Mouse (Mus musculus) midbrain, embryonic 14.5 days (tissue): ENCODE results near the gene Adat3. TPM values are rescaled to one million over a fixed set of nuclear protein-coding genes. Genes with fewer than 3 reads are reported as not detected.

Source experiments
- ATAC-seq: fragments of 200-750 bp; cut with Nextera tagmentation; 2 replicates; pipeline ENCODE4 v1.8.0; 2017; ENCODE audit warnings: moderate number of reproducible peaks, moderate library complexity; ENCODE audit not compliant: low FRiP score, low TSS enrichment
- DNase-seq: peaks from one replicate; pipeline ENCODE4 v3.0.0-alpha.2; 2015
- H3K27ac ChIP-seq: fragments of 300-500 bp; sonication (generic); replicated peaks from 2 replicates; pipeline ENCODE4 v1.5.1; 2014; ENCODE audit warnings: mild to moderate bottlenecking, low read depth, low read length, moderate library complexity
- H3K27me3 ChIP-seq: fragments of 300-500 bp; sonication (generic); 2 replicates; pipeline ENCODE4 v1.6.1; 2014; ENCODE audit warnings: low read length, control low read depth, mixed read lengths; ENCODE audit not compliant: control insufficient read depth, insufficient read depth
- H3K36me3 ChIP-seq: fragments of 300-500 bp; sonication (generic); 2 replicates; pipeline ENCODE4 v1.6.1; 2014; ENCODE audit warnings: low read length, control low read depth; ENCODE audit not compliant: control insufficient read depth, insufficient read depth
- H3K4me1 ChIP-seq: fragments of 300-500 bp; sonication (generic); 2 replicates; pipeline ENCODE4 v1.6.1; 2014; ENCODE audit warnings: mild to moderate bottlenecking, antibody characterized with exemption, low read length, control low read depth; ENCODE audit not compliant: control insufficient read depth, insufficient read depth
- H3K4me2 ChIP-seq: fragments of 300-500 bp; sonication (generic); 2 replicates; pipeline ENCODE4 v1.6.1; 2014; ENCODE audit warnings: mild to moderate bottlenecking, low read length, moderate library complexity
- H3K4me3 ChIP-seq: fragments of 300-500 bp; sonication (generic); replicated peaks from 2 replicates; pipeline ENCODE4 v1.5.1; 2014; ENCODE audit warnings: low read depth, low read length
- H3K9ac ChIP-seq: fragments of 300-500 bp; sonication (generic); replicated peaks from 2 replicates; pipeline ENCODE4 v1.6.1; 2014; ENCODE audit warnings: mild to moderate bottlenecking, low read length, moderate library complexity
- H3K9me3 ChIP-seq: fragments of 300-500 bp; sonication (generic); 2 replicates; pipeline ENCODE4 v1.6.1; 2016; ENCODE audit warnings: low read length, control low read depth, mixed read lengths; ENCODE audit not compliant: control insufficient read depth
- WGBS: fragments of 180-500 bp; shearing (Covaris S2); extraction: QIAGEN DNeasy Blood & Tissue Kit; methylation state at CpG from one replicate; pipeline ENCODE4 v1.1.7; 2014; 5-methylcytosine and 5-hydroxymethylcytosine counted together
- polyA plus RNA-seq: library from polyadenylated mRNA; unstranded; fragments of >200 nt; fragmentation: Nextera tagmentation; extraction: Ambion mirVana; gene quantifications from 2 replicates; pipeline ENCODE4 v1.2.1, GENCODE M21; 2014

Adat3 gene
- polyA plus RNA-seq, 1 experiment from 2014 or later = 4.9 TPM

- Histone ChIP-seq H3K27ac (peak overlapping the region; percentile 81), H3K4me3 (peak overlapping the region; percentile 80), H3K4me1 (peaks cover 30% of the 10 kb centered on the region), H3K4me2 (peak overlapping the region; percentile 91), H3K9me3 (no peaks in the 10 kb centered on the region), H3K9ac (peak overlapping the region; percentile 71), H3K36me3 (peaks cover 3% of the 10 kb centered on the region; the same call in 1 of the 2 replicates), H3K27me3 (no peaks in the 10 kb centered on the region)
- DNase-seq (peak; percentile 67), ATAC-seq (peak; percentile 3; the same call in 1 of the 2 replicates)
- under 1% methylated on average over 94 of the region's 96 CpGs for WGBS
Observed at GRCm38 (mm10) chr10:80576351-80577194, 26.1 kb upstream of the Adat3 start.

- Histone ChIP-seq H3K4me3 (peak within 1 kb of the TSS; percentile 80), H3K4me1 (peaks cover 30% of the 10 kb centered on the region), H3K27me3 (no peaks in the 10 kb centered on the region), H3K9me3 (no peaks in the 10 kb centered on the region), H3K4me2 (peak within 1 kb of the TSS; percentile 91), H3K36me3 (peaks cover 3% of the 10 kb centered on the region; the same call in 1 of the 2 replicates), H3K9ac (peak within 1 kb of the TSS; percentile 71), H3K27ac (peak within 1 kb of the TSS; percentile 81)
- DNase-seq (peak; percentile 93), ATAC-seq (peak; percentile 83)
- WGBS = under 1% methylated on average over 76 of the region's 97 CpGs
Observed at GRCm38 (mm10) chr10:80577195-80578130, 25.2 kb upstream of the Adat3 start, which contains the start of gene Klf16. TSS of gene Klf16 (minus strand) at chr10:80577321.

GRCm38 (mm10) chr10:80578131-80578750 lies 24.4 kb upstream of the Adat3 start:
- Histone ChIP-seq H3K27ac (peak overlapping the region; percentile 81), H3K27me3 (no peaks in the 10 kb centered on the region), H3K9ac (peak overlapping the region; percentile 71; the same call in 1 of the 2 replicates), H3K4me1 (peaks cover 30% of the 10 kb centered on the region), H3K4me2 (peak overlapping the region; percentile 91), H3K9me3 (no peaks in the 10 kb centered on the region), H3K36me3 (peaks cover 4% of the 10 kb centered on the region), H3K4me3 (peak overlapping the region; percentile 80)
- ATAC-seq (peak; percentile 4; the same call in 1 of the 2 replicates), DNase-seq (peak; percentile 79)
- under 1% methylated on average over 29 of the region's 29 CpGs for WGBS

- Histone ChIP-seq H3K27ac (no peak overlapping the region), H3K9me3 (no peaks in the 10 kb centered on the region), H3K9ac (no peak overlapping the region), H3K4me1 (peaks cover 30% of the 10 kb centered on the region), H3K27me3 (no peaks in the 10 kb centered on the region), H3K4me2 (no peak overlapping the region), H3K4me3 (no peak overlapping the region), H3K36me3 (peaks cover 10% of the 10 kb centered on the region)
- ATAC-seq = no peak
- DNase-seq = peak; percentile 71
- 6% methylated on average over 8 of the region's 8 CpGs for WGBS
Observed at GRCm38 (mm10) chr10:80578911-80579310, 23.8 kb upstream of the Adat3 start.

- Histone ChIP-seq H3K9me3 (no peaks in the 10 kb centered on the region), H3K4me1 (peaks cover 8% of the 10 kb centered on the region; the same call in 1 of the 2 replicates), H3K4me2 (no peak overlapping the region), H3K27me3 (no peaks in the 10 kb centered on the region), H3K9ac (no peak overlapping the region), H3K4me3 (no peak overlapping the region), H3K27ac (no peak overlapping the region), H3K36me3 (peaks cover 29% of the 10 kb centered on the region)
- DNase-seq (no peak), ATAC-seq (no peak)
- WGBS = 89% methylated on average over 5 of the region's 5 CpGs
Observed at GRCm38 (mm10) chr10:80583047-80583446, 19.6 kb upstream of the Adat3 start.

- Histone ChIP-seq H3K4me2 (no peak overlapping the region), H3K27ac (no peak overlapping the region), H3K4me1 (peaks cover 13% of the 10 kb centered on the region), H3K4me3 (no peak overlapping the region), H3K9me3 (no peaks in the 10 kb centered on the region), H3K27me3 (no peaks in the 10 kb centered on the region), H3K9ac (no peak overlapping the region), H3K36me3 (peaks cover 29% of the 10 kb centered on the region)
- DNase-seq (no peak), ATAC-seq (no peak)
- 62% methylated on average over 12 of the region's 12 CpGs for WGBS
Observed at GRCm38 (mm10) chr10:80584045-80584488, 18.6 kb upstream of the Adat3 start.

GRCm38 (mm10) chr10:80584642-80585552 lies 17.8 kb upstream of the Adat3 start:
- no peak overlapping the region for H3K4me3 ChIP-seq
- no peak for DNase-seq
- peaks cover 18% of the 10 kb centered on the region for H3K4me1 ChIP-seq
- 75% methylated on average over 12 of the region's 12 CpGs for WGBS
- no peak overlapping the region for H3K9ac ChIP-seq
- no peak overlapping the region for H3K4me2 ChIP-seq
- no peak for ATAC-seq
- H3K36me3 ChIP-seq = peaks cover 29% of the 10 kb centered on the region
- no peaks in the 10 kb centered on the region for H3K9me3 ChIP-seq
- no peak overlapping the region for H3K27ac ChIP-seq
- H3K27me3 ChIP-seq = no peaks in the 10 kb centered on the region
